Mouse (Mus musculus) heart, adult 10 weeks (tissue): ENCODE results near the gene Rhebl1. TPM values are rescaled to one million over a fixed set of nuclear protein-coding genes. Genes with fewer than 3 reads are reported as not detected.

ENCODE experiments used
- polyA plus RNA-seq: library from polyadenylated mRNA; stranded (reverse); fragments of 350-450 nt; fragmentation: Illumina TruSeq; extraction: RNeasy Lipid Tissue Mini Kit (QIAGEN cat#74804); gene quantifications from one replicate; pipeline ENCODE4 v1.2.3, GENCODE M21; 2014; ENCODE audit warnings: low read depth, low replicate concordance

Rhebl1 gene
- polyA plus RNA-seq: 2.2 TPM

GRCm38 (mm10) chr15:98893940-98894745, at the start of gene Rhebl1:
Gene Rhebl1 (minus strand): TSS chr15:98894540.

GRCm38 (mm10) chr15:98934217-98934839, 40.0 kb upstream of the Rhebl1 start, which contains the start of gene Tuba1b:
Gene Tuba1b (minus strand): TSS chr15:98934565.

GRCm38 (mm10) chr15:98917538-98918498, 23.5 kb upstream of the Rhebl1 start, which contains the start of gene Lmbr1l:
Gene Lmbr1l (minus strand): TSS chr15:98918231.

GRCm38 (mm10) chr15:98897928-98898800, 3.8 kb upstream of the Rhebl1 start, which contains the start of gene Dhh:
Gene Dhh (minus strand): TSS chr15:98898540.

GRCm38 (mm10) chr15:98871070-98871915, 23.0 kb downstream of the Rhebl1 start, which contains the start of gene Kmt2d:
Gene Kmt2d (minus strand): TSS chr15:98871204.

GRCm38 (mm10) chr15:98830736-98831683, 63.3 kb downstream of the Rhebl1 start, which contains the start of gene Prkag1:
Gene Prkag1 (minus strand): TSS chr15:98831521.

Other genes with a start within 250 kb of the Rhebl1 start
- 46.9 TPM for gene Ddx23, start 231.6 kb downstream of the Rhebl1 start, polyA plus RNA-seq
- gene Rnd1, start 217.1 kb downstream of the Rhebl1 start, polyA plus RNA-seq: 2.2 TPM
- 1.0 TPM for gene Ccdc65, start 186.3 kb downstream of the Rhebl1 start, polyA plus RNA-seq
- gene Fkbp11, start 166.3 kb downstream of the Rhebl1 start, polyA plus RNA-seq: 4.5 TPM
- 16.7 TPM for gene Arf3, start 131.3 kb downstream of the Rhebl1 start, polyA plus RNA-seq
- gene Wnt10b, start 116.4 kb downstream of the Rhebl1 start, polyA plus RNA-seq: 0.26 TPM
- not detected for gene Wnt1, start 104.7 kb downstream of the Rhebl1 start, polyA plus RNA-seq
- gene Ddn, start 85.0 kb downstream of the Rhebl1 start, polyA plus RNA-seq: 0.24 TPM
- gene Prkag1, start 63.0 kb downstream of the Rhebl1 start, polyA plus RNA-seq: 136 TPM
- 24.0 TPM for gene Kmt2d, start 23.3 kb downstream of the Rhebl1 start, polyA plus RNA-seq
- gene Dhh, start 4.0 kb upstream of the Rhebl1 start, polyA plus RNA-seq: 0.63 TPM
- gene Lmbr1l, start 23.7 kb upstream of the Rhebl1 start, polyA plus RNA-seq: 13.2 TPM
- gene Tuba1b, start 40.0 kb upstream of the Rhebl1 start, polyA plus RNA-seq: 260 TPM
- not detected for gene Gm49450, start 59.0 kb upstream of the Rhebl1 start, polyA plus RNA-seq
- 126 TPM for gene Tuba1a, start 59.2 kb upstream of the Rhebl1 start, polyA plus RNA-seq
- 41.6 TPM for gene Tuba1c, start 135.4 kb upstream of the Rhebl1 start, polyA plus RNA-seq
- gene Prph, start 160.6 kb upstream of the Rhebl1 start, polyA plus RNA-seq: 0.76 TPM
- not detected for gene Troap, start 180.0 kb upstream of the Rhebl1 start, polyA plus RNA-seq
- gene C1ql4, start 193.3 kb upstream of the Rhebl1 start, polyA plus RNA-seq: not detected
- gene Dnajc22, start 198.6 kb upstream of the Rhebl1 start, polyA plus RNA-seq: not detected
- gene Spats2, start 231.4 kb upstream of the Rhebl1 start, polyA plus RNA-seq: 5.8 TPM